Mouse (Mus musculus): ENCODE measurements at regions not wholly inside any gene's neighbourhood (a gene's known extent, or its start where the extent isn't known, plus 50 kb on each side); places are given as distances from the start of the nearest gene placed in this dataset.

GRCm38 (mm10) chr2:133020173-133020837, 74.6 kb upstream of the Fermt1 start:
- H3K9me3 ChIP-seq (ENCODE audit: low read depth, low read length): no peaks in the 10 kb centered on the region
- no peaks in the 10 kb centered on the region for H3K4me1 ChIP-seq (ENCODE audit: insufficient read depth)
- no peaks in the 10 kb centered on the region for H3K36me3 ChIP-seq (ENCODE audit: insufficient read depth)
- ATAC-seq (ENCODE audit: insufficient read depth) (peak; percentile 77; the same call in 1 of the 2 replicates), DNase-seq (peak; percentile 94)
- H3K4me3 ChIP-seq (ENCODE audit: low read depth, low read length): no peak overlapping the region
- no peak overlapping the region for H3K27ac ChIP-seq (ENCODE audit: low read depth)
- 22% methylated on average over 11 of the region's 11 CpGs for WGBS
- peak; percentile 91 for TF ChIP-seq CTCF (IDR thresholded peaks at IDR 0.05; ENCODE audit: low read depth)
- H3K27me3 ChIP-seq (ENCODE audit: insufficient read depth, low read length): no peaks in the 10 kb centered on the region
- no peak overlapping the region for H3K9ac ChIP-seq
- no peak overlapping the region for H3K4me2 ChIP-seq

DNA sequence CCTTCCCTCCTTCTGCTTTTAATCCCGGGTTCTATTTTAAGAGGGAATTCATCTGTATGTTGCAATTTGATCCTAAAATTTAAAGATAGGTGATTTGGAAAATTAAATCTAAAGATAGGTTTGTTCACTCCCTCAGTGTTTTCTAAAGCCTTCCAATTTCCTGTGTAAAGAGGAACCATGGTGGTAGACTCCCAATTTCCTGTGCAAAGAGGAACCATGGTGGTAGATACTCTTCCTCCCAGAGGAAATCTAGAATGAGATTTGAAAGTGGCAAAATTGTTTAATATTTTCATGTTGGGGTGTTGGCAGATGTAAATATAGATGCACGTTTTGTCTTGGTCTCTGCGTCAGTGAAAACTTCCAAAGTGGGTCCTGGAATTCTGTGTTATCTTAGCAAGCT, 75.5 kb upstream of the Fermt1 start:
- H3K9me3 ChIP-seq (ENCODE audit: low read depth, low read length): no peaks in the 10 kb centered on the region
- ATAC-seq (ENCODE audit: insufficient read depth): no peak
- DNase-seq: no peak
- no peak overlapping the region for H3K9ac ChIP-seq
- no peak for TF ChIP-seq CTCF (IDR thresholded peaks at IDR 0.05; ENCODE audit: low read depth)
- H3K36me3 ChIP-seq (ENCODE audit: insufficient read depth): no peaks in the 10 kb centered on the region
- H3K4me3 ChIP-seq (ENCODE audit: low read depth, low read length): no peak overlapping the region
- WGBS: 77% methylated on average over 3 of the region's 3 CpGs
- H3K4me1 ChIP-seq (ENCODE audit: insufficient read depth): no peaks in the 10 kb centered on the region
- H3K27me3 ChIP-seq (ENCODE audit: insufficient read depth, low read length): no peaks in the 10 kb centered on the region
- no peak overlapping the region for H3K4me2 ChIP-seq
- H3K27ac ChIP-seq (ENCODE audit: low read depth): no peak overlapping the region

- H3K36me3 ChIP-seq (ENCODE audit: insufficient read depth): no peaks in the 10 kb centered on the region
- 82% methylated on average over 2 of the region's 2 CpGs for WGBS
Observed at GRCm38 (mm10) chr2:133027038-133027437, 81.3 kb upstream of the Fermt1 start.

DNA sequence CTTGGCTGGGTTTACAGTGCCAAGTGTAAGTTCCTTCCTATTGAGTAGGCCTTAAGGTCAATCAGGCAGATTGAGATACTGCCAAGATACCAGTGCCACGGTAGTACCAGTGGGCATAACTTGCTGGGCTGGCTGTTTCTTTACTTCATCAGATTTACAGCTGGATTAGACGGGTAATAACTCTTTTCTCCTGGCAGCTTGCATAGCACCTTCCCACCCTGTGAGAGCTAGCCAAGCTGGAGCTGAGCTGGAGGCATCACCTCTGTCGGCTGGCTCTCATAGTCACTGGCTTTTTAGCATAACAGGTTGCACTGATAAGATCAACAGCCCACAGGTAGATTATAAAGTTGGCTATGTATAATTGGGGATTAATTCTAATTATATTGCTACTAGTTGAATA, 89.7 kb upstream of the Fermt1 start:
- Histone ChIP-seq H3K9ac (no peak overlapping the region), H3K27me3 (ENCODE audit: insufficient read depth, low read length) (no peaks in the 10 kb centered on the region), H3K4me2 (no peak overlapping the region), H3K36me3 (ENCODE audit: insufficient read depth) (no peaks in the 10 kb centered on the region), H3K4me1 (ENCODE audit: insufficient read depth) (no peaks in the 10 kb centered on the region), H3K27ac (ENCODE audit: low read depth) (no peak overlapping the region), H3K9me3 (ENCODE audit: low read depth, low read length) (no peaks in the 10 kb centered on the region), H3K4me3 (ENCODE audit: low read depth, low read length) (no peak overlapping the region)
- DNase-seq: no peak
- ATAC-seq (ENCODE audit: insufficient read depth): no peak
- 68% methylated on average over 3 of the region's 3 CpGs for WGBS
- no peak for TF ChIP-seq CTCF (IDR thresholded peaks at IDR 0.05; ENCODE audit: low read depth)

More at GRCm38 (mm10) chr2:133027038-133027437, 81.3 kb upstream of the Fermt1 start:
- no peak overlapping the region for H3K9ac ChIP-seq
- ATAC-seq (ENCODE audit: insufficient read depth): no peak
- no peak overlapping the region for H3K4me3 ChIP-seq (ENCODE audit: low read depth, low read length)
- H3K4me1 ChIP-seq (ENCODE audit: insufficient read depth): no peaks in the 10 kb centered on the region
- no peak overlapping the region for H3K27ac ChIP-seq (ENCODE audit: low read depth)
- no peak for DNase-seq
- H3K27me3 ChIP-seq (ENCODE audit: insufficient read depth, low read length): no peaks in the 10 kb centered on the region
- H3K9me3 ChIP-seq (ENCODE audit: low read depth, low read length): no peaks in the 10 kb centered on the region
- no peak for TF ChIP-seq CTCF (IDR thresholded peaks at IDR 0.05; ENCODE audit: low read depth)
- H3K4me2 ChIP-seq: no peak overlapping the region

DNA sequence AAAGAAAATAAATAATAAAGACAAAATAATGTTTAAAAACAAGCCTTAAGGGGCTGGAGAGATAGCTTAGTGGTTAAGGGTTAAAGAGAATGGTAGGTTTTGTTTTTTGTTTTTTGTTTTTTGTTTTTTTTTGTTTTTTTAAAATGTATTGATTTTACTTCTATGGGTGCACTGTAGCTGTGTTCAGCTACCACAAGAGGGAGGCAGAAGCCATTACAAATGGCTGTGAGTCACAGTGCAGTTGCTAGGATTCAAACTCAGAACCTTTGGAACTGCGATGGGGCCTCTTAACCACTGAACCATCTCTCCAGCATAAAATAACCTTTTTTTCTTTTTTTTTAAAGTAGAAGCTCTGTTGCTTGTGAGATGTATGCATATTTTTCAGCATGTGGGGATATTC, 95.0 kb upstream of the Fermt1 start:
- DNase-seq (no peak), ATAC-seq (ENCODE audit: insufficient read depth) (no peak)
- H3K4me3 ChIP-seq (ENCODE audit: low read depth, low read length): no peak overlapping the region
- no peaks in the 10 kb centered on the region for H3K27me3 ChIP-seq (ENCODE audit: insufficient read depth, low read length)
- H3K9ac ChIP-seq: no peak overlapping the region
- no peak; the same call in 1 of the 2 replicates for TF ChIP-seq CTCF (IDR thresholded peaks at IDR 0.05; ENCODE audit: low read depth)
- WGBS: 92% methylated on average over 1 of the region's 1 CpGs
- no peaks in the 10 kb centered on the region for H3K36me3 ChIP-seq (ENCODE audit: insufficient read depth)
- no peaks in the 10 kb centered on the region for H3K9me3 ChIP-seq (ENCODE audit: low read depth, low read length)
- H3K4me2 ChIP-seq: no peak overlapping the region
- H3K4me1 ChIP-seq (ENCODE audit: insufficient read depth): no peaks in the 10 kb centered on the region
- H3K27ac ChIP-seq (ENCODE audit: low read depth): no peak overlapping the region

DNA sequence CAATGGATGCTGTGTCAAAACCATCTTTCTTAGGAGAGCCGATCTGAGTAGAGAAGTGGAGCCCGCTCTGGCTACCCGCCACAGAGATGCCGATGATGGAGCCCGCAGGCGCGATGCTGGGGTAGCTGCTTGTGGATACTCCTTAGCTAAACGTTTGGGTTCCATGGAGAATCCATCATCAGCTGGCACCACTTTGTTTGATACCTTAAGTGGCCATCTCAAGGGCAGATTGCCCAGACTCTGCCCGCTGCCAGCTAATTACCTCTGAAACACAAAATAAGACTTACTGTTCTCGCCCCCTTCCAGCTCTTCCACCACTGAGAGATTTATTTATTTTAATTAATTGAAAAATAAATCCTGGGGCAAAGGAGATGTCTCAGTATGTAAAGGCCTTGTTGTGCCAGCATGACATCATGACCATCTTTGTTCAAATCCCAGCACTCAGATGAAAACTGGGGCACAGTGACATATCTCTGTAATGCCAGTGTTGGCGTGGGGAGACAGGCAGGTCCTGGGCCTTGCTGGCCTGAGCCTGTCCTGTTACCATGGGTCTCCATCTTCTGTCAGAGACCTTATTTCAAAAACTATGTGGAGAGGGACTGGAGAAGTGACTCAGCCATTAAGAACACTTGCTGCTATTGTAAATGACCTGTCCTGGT, 132.1 kb upstream of the Fermt1 start:
- no peaks in the 10 kb centered on the region for H3K9me3 ChIP-seq (ENCODE audit: low read depth, low read length)
- H3K4me2 ChIP-seq: no peak overlapping the region
- no peak overlapping the region for H3K27ac ChIP-seq (ENCODE audit: low read depth)
- H3K4me3 ChIP-seq (ENCODE audit: low read depth, low read length): no peak overlapping the region
- no peaks in the 10 kb centered on the region for H3K36me3 ChIP-seq (ENCODE audit: insufficient read depth)
- TF ChIP-seq CTCF (IDR thresholded peaks at IDR 0.05; ENCODE audit: low read depth): no peak
- H3K9ac ChIP-seq: no peak overlapping the region
- DNase-seq (no peak), ATAC-seq (ENCODE audit: insufficient read depth) (no peak)
- no peaks in the 10 kb centered on the region for H3K4me1 ChIP-seq (ENCODE audit: insufficient read depth)
- WGBS: 84% methylated on average over 11 of the region's 11 CpGs
- no peaks in the 10 kb centered on the region for H3K27me3 ChIP-seq (ENCODE audit: insufficient read depth, low read length)

DNA sequence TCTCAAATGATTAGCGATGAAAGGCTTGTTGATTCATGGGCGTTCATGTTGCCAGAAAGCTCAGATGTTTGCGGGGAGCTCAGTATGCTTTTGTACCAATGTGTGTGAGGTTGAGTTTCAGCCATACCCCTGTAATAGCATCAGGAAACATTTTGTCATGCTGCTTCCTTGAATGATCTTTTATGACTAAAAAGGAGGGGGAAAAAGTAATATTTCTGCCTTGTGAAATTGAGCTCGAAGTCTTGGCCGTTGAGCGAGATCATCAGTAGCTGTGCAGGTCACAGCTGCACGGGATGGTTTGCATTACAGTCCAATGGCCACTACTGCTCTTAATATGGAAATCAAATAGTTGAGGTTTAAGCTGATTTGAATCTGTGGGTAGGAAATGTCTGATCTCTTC, 145.3 kb upstream of the Fermt1 start:
- Histone ChIP-seq H3K36me3 (ENCODE audit: insufficient read depth) (no peaks in the 10 kb centered on the region), H3K4me1 (ENCODE audit: insufficient read depth) (no peaks in the 10 kb centered on the region), H3K27ac (ENCODE audit: low read depth) (no peak overlapping the region), H3K9me3 (ENCODE audit: low read depth, low read length) (no peaks in the 10 kb centered on the region), H3K27me3 (ENCODE audit: insufficient read depth, low read length) (no peaks in the 10 kb centered on the region), H3K9ac (no peak overlapping the region), H3K4me3 (ENCODE audit: low read depth, low read length) (no peak overlapping the region), H3K4me2 (no peak overlapping the region)
- ATAC-seq (ENCODE audit: insufficient read depth) (no peak), DNase-seq (no peak)
- 78% methylated on average over 7 of the region's 7 CpGs for WGBS
- no peak for TF ChIP-seq CTCF (IDR thresholded peaks at IDR 0.05; ENCODE audit: low read depth)

Measured in lung, embryonic 14.5 days (tissue).